Mouse (Mus musculus): ENCODE measurements around the gene Macrod1. TPM values are rescaled to one million over a fixed set of nuclear protein-coding genes. Genes with fewer than 3 reads are reported as not detected.
"Not testable (repeated sequence)": the region's sequence is repeated elsewhere in the genome, so short reads cannot be mapped to it uniquely, and the experiment has no call there.

The Macrod1 gene
- total and polyA plus RNA-seq, 2 experiments from 2014 or later = 4.8 to 6.7 TPM

DNA sequence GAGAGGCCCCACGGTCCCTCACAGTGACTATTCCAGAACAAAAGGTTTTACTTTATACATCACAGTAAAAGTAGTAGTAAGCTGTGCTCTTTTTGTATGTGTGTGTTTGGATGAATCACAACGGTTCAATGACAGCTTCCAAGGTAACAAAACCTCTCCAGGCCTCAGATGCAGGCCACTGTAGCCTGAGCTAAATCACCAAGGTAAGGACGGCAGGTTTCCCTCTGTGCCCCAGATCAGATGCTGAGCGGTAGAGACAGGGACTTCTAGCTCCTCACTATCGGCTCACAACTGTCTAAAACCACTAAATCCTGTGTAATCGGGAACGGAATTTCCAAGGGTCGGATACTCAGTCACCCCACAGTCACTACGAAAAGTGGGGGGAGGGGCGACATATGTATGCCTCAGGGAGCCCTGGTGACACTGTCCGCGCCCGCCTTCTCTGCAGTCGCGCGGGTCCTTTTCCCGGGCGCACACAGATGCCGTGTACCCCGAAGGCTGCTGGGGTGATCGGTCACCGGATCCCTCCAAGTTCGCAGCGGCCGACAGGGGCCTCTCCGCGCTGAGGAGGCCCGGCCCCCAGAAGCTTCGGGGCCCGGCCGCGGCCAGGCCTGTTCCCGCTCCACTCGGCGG lies 17.4 kb upstream of the Macrod1 start:
- peak overlapping the region; percentile 75 for H3K4me2 ChIP-seq (ENCODE audit: low read depth, low read length)
- TF ChIP-seq CTCF (IDR thresholded peaks at IDR 0.05; ENCODE audit: low read depth) = no peak
- ATAC-seq = peak; percentile 2; the same call in 1 of the 2 replicates

DNA sequence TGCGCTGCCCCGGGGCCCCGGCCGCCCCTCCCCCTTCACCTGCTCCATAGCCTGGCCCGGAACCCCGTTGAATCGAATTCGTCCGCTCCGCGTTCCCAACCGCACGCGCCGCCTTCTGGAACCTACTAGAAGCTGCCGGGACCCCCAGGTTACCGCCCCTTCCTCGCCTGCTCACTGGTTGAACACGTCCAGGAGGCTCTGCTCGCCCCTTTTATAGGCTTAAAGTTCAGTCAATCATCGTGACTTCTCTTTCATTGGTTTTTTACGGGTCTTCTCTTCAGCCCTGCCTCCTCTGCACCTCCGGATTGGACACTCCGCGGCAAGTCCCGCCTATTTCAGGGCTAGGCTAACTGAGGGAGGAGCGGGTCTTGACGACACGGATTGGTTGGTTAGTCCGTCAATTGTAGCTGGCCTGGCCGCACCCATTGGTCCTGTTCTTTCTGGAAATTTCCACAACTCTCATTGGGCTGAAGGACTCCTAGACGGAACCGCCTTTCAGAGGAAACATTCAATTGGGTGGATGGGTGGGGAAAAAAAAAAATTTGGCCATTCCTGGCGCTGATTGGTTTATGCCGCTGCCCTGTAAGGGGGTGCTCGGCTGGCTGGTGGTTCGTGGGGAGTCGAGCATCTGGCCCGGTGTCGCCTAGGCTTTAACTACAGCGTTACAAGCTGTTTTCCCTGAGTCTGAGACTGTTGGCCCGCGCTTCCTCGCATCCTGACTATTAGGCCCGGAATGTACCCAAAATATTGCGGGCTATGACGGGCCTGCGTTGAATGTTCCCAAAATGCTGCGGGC lies 16.6 kb upstream of the Macrod1 start, which contains the start of gene Stip1:
TSS of gene Stip1 (minus strand) at position 127 of the 796 bp plus-strand sequence.
- Histone ChIP-seq H3K9ac (replicated peaks; ENCODE audit: low read length) (peak within 1 kb of the TSS; percentile 84), H3K4me3 (ENCODE audit: low read length) (peak within 1 kb of the TSS; percentile 63), H3K27me3 (ENCODE audit: insufficient read depth, low read length) (no peaks in the 10 kb centered on the region), H3K4me2 (ENCODE audit: low read depth, low read length) (peak within 1 kb of the TSS; percentile 78), H3K4me1 (ENCODE audit: insufficient read depth, low read length) (peaks cover 7% of the 10 kb centered on the region; the same call in 1 of the 2 replicates), H3K27ac (peak within 1 kb of the TSS; percentile 97), H3K36me3 (ENCODE audit: insufficient read depth, low read length) (0 out of 2 replicates have a peak, but pooled peaks cover 3% of the 10 kb centered on the region), H3K9me3 (ENCODE audit: low read length) (no peaks in the 10 kb centered on the region)
- DNase-seq (ENCODE audit: low spot score) (peak; percentile 99), ATAC-seq (peak; percentile 100)
- WGBS = under 1% methylated on average over 49 of the region's 49 CpGs
- peak; percentile 64 for TF ChIP-seq CTCF (IDR thresholded peaks at IDR 0.05; ENCODE audit: low read depth)

More for the DNA sequence above, 17.4 kb upstream of the Macrod1 start:
- under 1% methylated on average over 35 of the region's 35 CpGs for WGBS
- peaks cover 4% of the 10 kb centered on the region; the same call in 1 of the 2 replicates for H3K36me3 ChIP-seq (ENCODE audit: insufficient read depth, low read length)
- H3K27me3 ChIP-seq (ENCODE audit: insufficient read depth, low read length) = no peaks in the 10 kb centered on the region
- H3K9ac ChIP-seq (replicated peaks; ENCODE audit: low read length) = peak overlapping the region; percentile 84
- H3K4me3 ChIP-seq (ENCODE audit: low read length) = peak overlapping the region; percentile 63
- H3K27ac ChIP-seq = peak overlapping the region; percentile 89
- H3K4me1 ChIP-seq (ENCODE audit: insufficient read depth, low read length) = peaks cover 7% of the 10 kb centered on the region; the same call in 1 of the 2 replicates
- no peaks in the 10 kb centered on the region for H3K9me3 ChIP-seq (ENCODE audit: low read length)
- peak; percentile 78 for DNase-seq (ENCODE audit: low spot score)

DNA sequence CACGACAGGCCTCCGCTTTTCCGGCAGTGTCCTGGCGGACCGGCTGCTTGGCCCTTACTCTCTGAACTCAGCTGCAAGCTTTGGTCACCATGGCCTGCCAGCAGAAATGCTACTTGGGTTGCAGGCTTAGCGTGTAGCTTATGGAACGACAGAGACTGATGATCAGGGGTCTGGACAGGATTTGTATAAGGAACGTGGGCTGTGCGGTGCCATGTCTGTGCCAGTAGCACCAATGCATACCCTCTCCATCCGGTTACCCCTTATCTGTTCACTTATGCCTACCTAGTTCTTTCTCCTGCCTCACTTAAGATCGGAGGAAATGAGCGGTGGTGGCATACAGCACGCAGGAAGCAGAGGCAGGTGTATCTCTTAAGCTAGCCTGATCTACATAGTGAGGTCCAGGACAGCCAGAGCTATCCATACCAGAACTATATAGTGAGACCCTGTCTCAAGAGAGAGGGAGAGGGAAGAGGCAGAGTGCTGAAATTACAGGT lies 15.9 kb upstream of the Macrod1 start:
- no peaks in the 10 kb centered on the region for H3K9me3 ChIP-seq (ENCODE audit: low read length)
- H3K27ac ChIP-seq = peak overlapping the region; percentile 97
- DNase-seq (ENCODE audit: low spot score) (no peak), ATAC-seq (no peak)
- no peaks in the 10 kb centered on the region for H3K27me3 ChIP-seq (ENCODE audit: insufficient read depth, low read length)
- no peak for TF ChIP-seq CTCF (IDR thresholded peaks at IDR 0.05; ENCODE audit: low read depth)
- H3K4me2 ChIP-seq (ENCODE audit: low read depth, low read length) = peak overlapping the region; percentile 78
- H3K4me1 ChIP-seq (ENCODE audit: insufficient read depth, low read length) = peaks cover 7% of the 10 kb centered on the region; the same call in 1 of the 2 replicates
- H3K36me3 ChIP-seq (ENCODE audit: insufficient read depth, low read length) = no peaks in the 10 kb centered on the region
- peak overlapping the region; percentile 70 for H3K9ac ChIP-seq (replicated peaks; ENCODE audit: low read length)
- 22% methylated on average over 13 of the region's 13 CpGs for WGBS
- H3K4me3 ChIP-seq (ENCODE audit: low read length) = peak overlapping the region; percentile 47

DNA sequence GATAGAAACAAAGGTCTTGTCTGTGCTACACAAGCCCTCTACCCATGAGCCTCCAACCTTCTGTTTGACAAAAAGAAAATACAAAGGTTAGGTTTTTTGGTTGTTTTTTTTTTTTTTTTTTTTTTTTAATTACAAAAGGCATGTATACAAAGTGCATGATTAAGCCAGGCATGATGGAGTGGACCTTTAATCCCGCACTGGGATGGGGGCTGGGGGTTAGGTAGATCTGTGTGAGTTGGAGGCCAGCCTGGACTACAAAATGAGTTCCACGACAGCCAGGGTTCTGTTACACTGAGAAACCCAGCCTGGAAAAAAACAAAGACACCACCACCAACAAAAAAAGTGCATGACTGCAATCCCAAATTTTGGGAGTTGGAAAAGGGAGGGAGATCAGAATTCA lies 15.4 kb upstream of the Macrod1 start:
- peaks cover 7% of the 10 kb centered on the region; the same call in 1 of the 2 replicates for H3K4me1 ChIP-seq (ENCODE audit: insufficient read depth, low read length)
- TF ChIP-seq CTCF (IDR thresholded peaks at IDR 0.05; ENCODE audit: low read depth) = no peak
- no peak for DNase-seq (ENCODE audit: low spot score)
- no peak overlapping the region for H3K4me3 ChIP-seq (ENCODE audit: low read length)
- no peak overlapping the region for H3K4me2 ChIP-seq (ENCODE audit: low read depth, low read length)
- H3K9me3 ChIP-seq (ENCODE audit: low read length) = no peaks in the 10 kb centered on the region
- 80% methylated on average over 2 of the region's 2 CpGs for WGBS
- H3K27ac ChIP-seq = peak overlapping the region; percentile 97
- H3K9ac ChIP-seq (replicated peaks; ENCODE audit: low read length) = no peak overlapping the region
- H3K27me3 ChIP-seq (ENCODE audit: insufficient read depth, low read length) = no peaks in the 10 kb centered on the region
- no peak for ATAC-seq
- H3K36me3 ChIP-seq (ENCODE audit: insufficient read depth, low read length) = no peaks in the 10 kb centered on the region

DNA sequence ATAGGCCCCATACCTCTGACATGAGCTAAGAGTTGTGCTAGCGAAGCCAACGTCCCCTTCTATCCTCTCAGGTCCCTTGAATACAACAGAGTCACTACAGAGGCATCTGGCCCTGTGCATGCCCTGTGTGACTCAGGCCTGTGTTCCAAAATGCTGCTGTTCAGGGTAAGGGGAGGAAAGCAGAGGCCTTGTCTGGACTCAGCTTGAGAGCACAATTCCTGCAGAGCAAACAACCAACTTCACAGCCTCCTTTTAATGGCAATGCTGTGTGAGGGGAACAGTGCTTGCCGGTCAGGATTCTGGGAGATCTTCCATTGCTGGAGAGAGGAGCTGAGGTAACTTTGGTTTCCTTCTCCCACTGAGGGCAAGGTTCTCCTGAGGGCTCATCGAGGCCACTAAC lies 12.3 kb upstream of the Macrod1 start:
- DNase-seq (ENCODE audit: low spot score) (no peak), ATAC-seq (no peak)
- Histone ChIP-seq H3K4me1 (ENCODE audit: insufficient read depth, low read length) (no peaks in the 10 kb centered on the region), H3K4me2 (ENCODE audit: low read depth, low read length) (no peak overlapping the region), H3K27ac (no peak overlapping the region), H3K27me3 (ENCODE audit: insufficient read depth, low read length) (no peaks in the 10 kb centered on the region), H3K36me3 (ENCODE audit: insufficient read depth, low read length) (no peaks in the 10 kb centered on the region), H3K4me3 (ENCODE audit: low read length) (no peak overlapping the region), H3K9ac (replicated peaks; ENCODE audit: low read length) (no peak overlapping the region), H3K9me3 (ENCODE audit: low read length) (no peaks in the 10 kb centered on the region)
- WGBS = 68% methylated on average over 4 of the region's 4 CpGs
- no peak for TF ChIP-seq CTCF (IDR thresholded peaks at IDR 0.05; ENCODE audit: low read depth)

DNA sequence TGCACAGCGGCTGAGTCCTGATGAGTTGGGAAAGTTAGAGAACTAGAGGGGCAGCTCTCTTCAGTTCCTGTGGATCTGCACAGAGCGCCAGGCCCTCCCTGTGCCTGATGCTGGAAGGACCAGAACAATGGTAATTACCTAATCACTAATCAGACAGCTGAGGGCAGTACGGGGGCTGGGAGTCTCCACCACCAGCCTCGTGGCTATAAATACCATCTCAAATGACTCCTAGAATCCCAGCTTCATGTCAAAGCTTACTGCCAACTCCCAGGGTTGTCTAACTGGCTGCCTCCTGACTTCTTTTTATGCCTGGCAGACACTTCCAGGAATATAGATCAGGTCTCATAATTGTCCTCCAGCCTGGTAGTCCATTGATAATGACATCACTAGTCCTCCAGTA lies 11.9 kb upstream of the Macrod1 start:
- Histone ChIP-seq H3K4me2 (ENCODE audit: low read depth, low read length) (no peak overlapping the region), H3K27me3 (ENCODE audit: insufficient read depth, low read length) (no peaks in the 10 kb centered on the region), H3K4me1 (ENCODE audit: insufficient read depth, low read length) (no peaks in the 10 kb centered on the region), H3K9me3 (ENCODE audit: low read length) (no peaks in the 10 kb centered on the region), H3K27ac (no peak overlapping the region), H3K36me3 (ENCODE audit: insufficient read depth, low read length) (no peaks in the 10 kb centered on the region), H3K4me3 (ENCODE audit: low read length) (no peak overlapping the region), H3K9ac (replicated peaks; ENCODE audit: low read length) (no peak overlapping the region)
- no peak for DNase-seq (ENCODE audit: low spot score)
- no peak for TF ChIP-seq CTCF (IDR thresholded peaks at IDR 0.05; ENCODE audit: low read depth)
- WGBS = 31% methylated on average over 4 of the region's 4 CpGs
- no peak for ATAC-seq

DNA sequence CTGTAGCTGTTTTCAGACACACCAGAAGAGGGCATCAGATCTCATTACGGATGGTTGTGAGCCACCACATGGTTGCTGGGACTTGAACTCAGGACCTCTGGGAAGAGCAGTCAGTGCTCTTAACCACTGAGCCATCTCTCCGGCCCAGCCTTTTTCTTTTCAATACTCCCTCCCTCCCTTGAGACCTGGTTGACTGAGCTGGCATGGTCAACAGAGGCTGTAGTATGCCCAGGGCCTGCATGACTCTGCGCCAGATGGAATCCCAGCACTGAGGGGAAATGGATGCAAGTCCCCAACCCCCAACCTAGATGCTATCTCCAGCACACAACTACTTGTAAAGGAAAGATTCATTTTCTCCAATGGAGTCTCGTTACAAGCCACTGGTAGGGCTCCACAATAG lies 3.2 kb upstream of the Macrod1 start:
- DNase-seq (ENCODE audit: low spot score); H3K9me3 ChIP-seq (ENCODE audit: low read length); H3K4me1 ChIP-seq (ENCODE audit: insufficient read depth, low read length); H3K4me3 ChIP-seq (ENCODE audit: low read length); H3K4me2 ChIP-seq (ENCODE audit: low read depth, low read length); H3K27ac ChIP-seq; H3K36me3 ChIP-seq (ENCODE audit: insufficient read depth, low read length); H3K27me3 ChIP-seq (ENCODE audit: insufficient read depth, low read length); ATAC-seq; H3K9ac ChIP-seq (replicated peaks; ENCODE audit: low read length): not testable (repeated sequence)
- WGBS = 65% methylated on average over 4 of the region's 4 CpGs
